Mouse (Mus musculus) ES-E14 (cell line): Measurements from ENCODE around the gene Slco1a5. TPM values are rescaled to one million over a fixed set of nuclear protein-coding genes. Genes with fewer than 3 reads are reported as not detected.

Experiments
- DNase-seq: peaks from one replicate; pipeline ENCODE4 v3.0.0-alpha.2; 2013; ENCODE audit warnings: low read depth, low spot score
- H3K27ac ChIP-seq: 2 replicates; pipeline ENCODE4 v1.5.1; 2012; ENCODE audit warnings: low read depth, mild to moderate bottlenecking, low read length, moderate library complexity, mixed read lengths; ENCODE audit not compliant: poor library complexity, insufficient read depth, severe bottlenecking
- H3K36me3 ChIP-seq: 2 replicates; pipeline ENCODE4 v1.6.1; 2012; ENCODE audit warnings: mild to moderate bottlenecking, low read length, moderate library complexity, mixed read lengths; ENCODE audit not compliant: control insufficient read depth, poor library complexity, insufficient read depth, severe bottlenecking
- H3K4me1 ChIP-seq, 2 experiments: fragments of 150-350 bp in 1 of 2; sonication (generic) in 1 of 2; 2 replicates each; pipeline ENCODE4 v1.6.1; 2012; ENCODE audit warnings: low read length in 2 of 2, mild to moderate bottlenecking in 1 of 2, mixed read lengths in 1 of 2; ENCODE audit not compliant: control insufficient read depth in 2 of 2, insufficient read depth in 2 of 2, poor library complexity in 1 of 2
- H3K4me3 ChIP-seq, 2 experiments: fragments of 150-350 bp in 1 of 2; sonication (generic) in 1 of 2; 2 replicates each; pipeline ENCODE4 v1.5.1; 2012; ENCODE audit warnings: low read length in 2 of 2, low read depth in 1 of 2, mild to moderate bottlenecking in 1 of 2, mixed read lengths in 1 of 2; ENCODE audit not compliant: insufficient read depth in 1 of 2, poor library complexity in 1 of 2, severe bottlenecking in 1 of 2
- H3K9ac ChIP-seq: 2 replicates; pipeline ENCODE4 v1.6.1; 2012; ENCODE audit warnings: low read depth, mild to moderate bottlenecking, low read length, mixed read lengths; ENCODE audit not compliant: poor library complexity, insufficient read depth, severe bottlenecking
- H3K9me3 ChIP-seq: fragments of 150-350 bp; sonication (generic); 2 replicates; pipeline ENCODE4 v1.6.1; 2012; ENCODE audit warnings: low read depth, mild to moderate bottlenecking, low read length; ENCODE audit not compliant: control insufficient read depth, insufficient read depth
- CHD2 ChIP-seq: IDR thresholded peaks from 2 replicates; pipeline ENCODE4 v1.6.1; 2014; ENCODE audit warnings: mild to moderate bottlenecking, low read depth, low read length, inconsistent platforms
- HCFC1 ChIP-seq: IDR thresholded peaks from 2 replicates; pipeline ENCODE4 v1.6.1; 2012; ENCODE audit warnings: low read length, inconsistent platforms, borderline replicate concordance; ENCODE audit not compliant: insufficient read depth
- MAFK ChIP-seq: IDR thresholded peaks from 2 replicates; pipeline ENCODE4 v1.6.1; 2014; ENCODE audit warnings: mild to moderate bottlenecking, low read depth, low read length, inconsistent platforms; ENCODE audit not compliant: insufficient read depth
- ZC3H11A ChIP-seq: IDR thresholded peaks from 2 replicates; pipeline ENCODE4 v1.6.1; 2012; ENCODE audit warnings: low read depth, mild to moderate bottlenecking, inconsistent platforms, low read length, borderline replicate concordance
- ZNF384 ChIP-seq: IDR thresholded peaks from 2 replicates; pipeline ENCODE4 v1.6.1; 2012; ENCODE audit warnings: low read depth, low read length, inconsistent platforms
- in situ Hi-C, 2 experiments: fragments of 600-800 bp; cut with MboI; formaldehyde crosslinking; loops; one replicate each; pipeline ENCODE4 v1.15.1; 2025; ENCODE audit warnings: low sequenced_read_pairs in 2 of 2, inconsistent platforms in 1 of 2; ENCODE audit not compliant: unreplicated experiment in 2 of 2
- total RNA-seq: library from RNA; depleted of rRNA; stranded (reverse); fragments of 300-350 nt; gene quantifications from 2 replicates; pipeline ENCODE4 v1.2.3, GENCODE M21; 2012

Gene Slco1a5
- total RNA-seq, 1 experiment = 0.49 TPM

DNA sequence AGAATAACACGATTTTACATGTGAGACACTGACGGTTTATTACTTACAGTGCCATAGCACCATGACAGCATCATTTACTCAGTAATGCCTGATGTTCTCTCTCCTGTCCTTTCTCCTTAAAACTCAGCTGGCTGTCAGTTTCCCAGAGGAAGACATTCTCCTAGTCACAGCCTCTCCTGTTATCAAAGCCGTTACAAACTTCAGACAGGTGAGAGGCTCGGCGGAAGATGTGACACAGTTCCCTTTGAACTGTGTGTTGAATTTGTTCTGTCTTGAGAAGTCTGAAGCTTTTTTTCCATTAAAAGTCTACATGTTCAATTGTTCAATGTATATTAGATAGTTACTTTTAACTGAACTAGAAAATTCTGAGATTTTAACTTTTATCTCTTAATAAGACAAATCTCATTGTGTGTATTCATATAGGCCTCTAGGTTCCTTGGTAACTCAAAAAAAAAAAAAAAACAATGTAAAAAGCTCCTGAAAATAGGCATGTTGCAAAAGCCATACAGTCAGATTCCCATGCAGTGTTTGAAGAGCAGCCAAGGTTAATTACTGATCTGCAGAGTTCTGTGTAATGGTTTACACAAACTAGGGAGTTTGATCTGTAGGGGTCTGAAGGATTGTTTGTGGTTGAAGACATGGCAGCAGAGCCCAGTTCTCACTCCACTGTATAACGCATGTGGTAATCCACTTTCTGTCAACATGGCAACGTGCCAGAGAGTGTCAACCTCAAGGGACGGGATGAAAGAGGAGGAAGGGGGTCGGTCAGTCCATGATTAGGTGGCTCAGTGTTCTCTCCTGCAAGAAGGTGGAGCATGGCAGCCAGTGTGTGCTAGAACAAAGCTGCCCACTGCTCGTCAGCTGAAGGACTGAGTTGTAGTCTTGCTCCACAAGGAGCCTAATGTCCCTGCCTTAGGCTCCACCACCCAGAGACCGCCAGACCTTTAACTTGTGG, 24.9 kb upstream of the Slco1a5 start:
- Histone ChIP-seq H3K36me3 (no peaks in the 10 kb centered on the region), H3K4me1 (no peaks in the 10 kb centered on the region), H3K9me3 (no peaks in the 10 kb centered on the region), H3K9ac (no peak overlapping the region), H3K4me3 (no peak overlapping the region), H3K27ac (no peak overlapping the region)
- in situ Hi-C loops = no loop called here
- TF ChIP-seq HCFC1 (no peak), ZC3H11A (no peak), CHD2 (no peak), ZNF384 (no peak), MAFK (no peak)
- no peak for DNase-seq

DNA sequence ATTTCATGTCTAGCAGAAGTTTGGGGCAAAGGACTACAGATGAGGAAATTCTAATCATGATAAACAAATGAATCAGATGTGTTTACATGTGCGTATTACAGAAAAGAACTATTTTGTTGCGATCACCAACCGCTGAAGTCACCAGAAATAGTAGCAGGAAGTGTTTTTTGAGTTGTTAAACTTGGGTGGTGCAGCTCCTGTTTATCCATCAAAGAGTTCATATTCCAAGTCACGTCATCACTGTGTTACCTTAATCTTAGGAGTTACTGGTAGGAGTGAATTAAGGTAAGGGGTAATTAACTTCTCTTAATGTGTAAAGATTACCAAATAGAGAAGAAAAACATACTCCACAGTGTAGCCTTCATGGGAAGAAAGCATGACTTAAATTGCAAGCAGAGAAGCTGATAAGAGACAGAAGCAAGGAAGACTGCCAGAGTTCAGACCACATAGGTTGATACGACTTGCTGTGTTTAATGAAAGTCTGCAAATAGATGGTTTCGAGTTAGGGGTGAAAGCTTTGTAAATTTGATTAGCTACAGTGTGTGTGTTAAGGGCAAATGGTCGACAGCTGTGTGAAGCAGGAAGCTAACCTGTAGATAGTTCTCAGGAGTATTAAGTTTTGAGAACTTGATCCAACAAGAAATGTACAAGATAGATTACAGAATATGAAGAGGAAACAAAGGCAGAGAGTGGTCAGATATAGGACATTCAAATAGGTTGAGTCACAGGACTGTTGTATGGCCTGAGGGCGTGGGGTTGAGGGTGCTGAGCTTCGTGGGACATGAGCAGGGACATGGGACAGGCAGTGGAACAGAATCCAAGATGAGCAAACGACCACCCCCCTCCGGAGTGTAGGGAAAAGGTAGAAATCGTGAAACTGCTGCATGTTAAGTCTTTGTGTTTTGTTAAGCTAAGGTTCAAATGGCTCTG, 23.7 kb upstream of the Slco1a5 start:
- Histone ChIP-seq H3K27ac (no peak overlapping the region), H3K36me3 (no peaks in the 10 kb centered on the region), H3K9me3 (no peaks in the 10 kb centered on the region), H3K4me1 (no peaks in the 10 kb centered on the region), H3K4me3 (peak overlapping the region; percentile 83 to 94), H3K9ac (no peak overlapping the region; the same call in 1 of the 2 replicates)
- in situ Hi-C loops = no loop called here
- DNase-seq = no peak
- TF ChIP-seq ZC3H11A (no peak), MAFK (no peak), CHD2 (no peak), HCFC1 (no peak), ZNF384 (no peak)

GRCm38 (mm10) chr6:142345440-142346038, 22.8 kb upstream of the Slco1a5 start, which contains the start of gene Pyroxd1:
TSS of gene Pyroxd1 (plus strand) at chr6:142345654.
- Histone ChIP-seq H3K9ac (peak within 1 kb of the TSS; percentile 82), H3K27ac (peak within 1 kb of the TSS; percentile 49; the same call in 1 of the 2 replicates), H3K4me1 (no peaks in the 10 kb centered on the region), H3K36me3 (no peaks in the 10 kb centered on the region), H3K4me3 (peak within 1 kb of the TSS; percentile 83 to 94), H3K9me3 (no peaks in the 10 kb centered on the region)
- DNase-seq = peak; percentile 87
- in situ Hi-C loops = no loop called here
- no peak for TF ChIP-seq ZNF384
- TF ChIP-seq HCFC1 = peak; percentile 79
- TF ChIP-seq CHD2 = 0 out of 2 replicates have a peak, but pooled peaks have one; percentile 36

DNA sequence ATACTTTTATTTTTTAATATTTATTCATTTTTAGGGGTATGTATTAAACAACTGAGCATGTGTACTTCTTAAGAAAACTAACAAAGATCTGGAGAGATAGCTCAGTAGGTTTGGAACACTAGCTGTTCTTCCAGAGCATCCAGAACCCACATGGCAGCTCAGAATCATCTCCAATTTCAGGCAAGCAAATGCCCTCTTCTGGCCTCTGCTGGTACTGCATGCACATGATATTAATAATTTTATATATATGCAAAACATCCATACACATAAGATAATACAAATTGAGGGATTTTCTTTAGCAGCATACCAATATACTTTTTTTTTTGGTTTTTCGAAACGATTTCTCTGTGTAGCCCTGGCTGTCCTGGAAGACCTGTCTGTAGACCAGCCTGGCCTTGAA, 20.8 kb upstream of the Slco1a5 start:
- Histone ChIP-seq H3K4me1 (no peaks in the 10 kb centered on the region), H3K9ac (no peak overlapping the region), H3K27ac (no peak overlapping the region), H3K36me3 (no peaks in the 10 kb centered on the region), H3K9me3 (no peaks in the 10 kb centered on the region), H3K4me3 (no peak overlapping the region)
- peak; percentile 21 for DNase-seq
- in situ Hi-C loops = no loop called here
- TF ChIP-seq ZNF384 (no peak), ZC3H11A (no peak), MAFK (no peak)
